Mouse (Mus musculus): ENCODE data around the gene Chd3. TPM values are rescaled to one million over a fixed set of nuclear protein-coding genes. Genes with fewer than 3 reads are reported as not detected.
A peak's percentile ranks its signal among the peaks of the same experiment; 100 is the strongest.

Chd3 gene
- polyA plus RNA-seq, 1 experiment = 25.7 TPM

GRCm38 (mm10) chr11:69411073-69411535, 41.9 kb upstream of the Chd3 start:
- no peaks in the 10 kb centered on the region for H3K9me3 ChIP-seq (replicated peaks; ENCODE audit: control insufficient read depth, insufficient read depth, low read length, poor library complexity, severe bottlenecking)
- peak overlapping the region; percentile 83 for H3K4me3 ChIP-seq (ENCODE audit: low read depth, low read length)
- peak overlapping the region; percentile 78 for H3K9ac ChIP-seq (ENCODE audit: low read depth, poor library complexity, severe bottlenecking)
- H3K27me3 ChIP-seq (ENCODE audit: control insufficient read depth, insufficient read depth, low read length, poor library complexity, severe bottlenecking) = no peaks in the 10 kb centered on the region
- peak; percentile 31 for TF ChIP-seq POLR2A (IDR thresholded peaks at IDR 0.05; ENCODE audit: insufficient read depth, low read length)
- no peak for TF ChIP-seq CTCF (IDR thresholded peaks at IDR 0.05; ENCODE audit: low read depth, low read length)
- TF ChIP-seq EP300 (IDR thresholded peaks at IDR 0.05; ENCODE audit: insufficient read depth, low read depth, low read length) = 0 out of 2 replicates have a peak, but pooled peaks have one; percentile 27
- H3K36me3 ChIP-seq (ENCODE audit: control insufficient read depth, insufficient read depth, low read length, poor library complexity, severe bottlenecking) = no peaks in the 10 kb centered on the region
- peaks cover 10% of the 10 kb centered on the region for H3K4me1 ChIP-seq (ENCODE audit: control insufficient read depth, insufficient read depth, low read length)
- H3K27ac ChIP-seq (ENCODE audit: insufficient read depth, low read length) = peak overlapping the region; percentile 3

- Histone ChIP-seq H3K36me3 (ENCODE audit: control insufficient read depth, insufficient read depth, low read length, poor library complexity, severe bottlenecking) (no peaks in the 10 kb centered on the region), H3K4me1 (ENCODE audit: control insufficient read depth, insufficient read depth, low read length) (peaks cover 10% of the 10 kb centered on the region), H3K9ac (ENCODE audit: low read depth, poor library complexity, severe bottlenecking) (peak overlapping the region; percentile 78), H3K4me3 (ENCODE audit: low read depth, low read length) (peak overlapping the region; percentile 83), H3K27ac (ENCODE audit: insufficient read depth, low read length) (no peak overlapping the region), H3K9me3 (replicated peaks; ENCODE audit: control insufficient read depth, insufficient read depth, low read length, poor library complexity, severe bottlenecking) (no peaks in the 10 kb centered on the region), H3K27me3 (ENCODE audit: control insufficient read depth, insufficient read depth, low read length, poor library complexity, severe bottlenecking) (no peaks in the 10 kb centered on the region)
- no peak for TF ChIP-seq CTCF (IDR thresholded peaks at IDR 0.05; ENCODE audit: low read depth, low read length)
- no peak for TF ChIP-seq POLR2A (IDR thresholded peaks at IDR 0.05; ENCODE audit: insufficient read depth, low read length)
- no peak for TF ChIP-seq EP300 (IDR thresholded peaks at IDR 0.05; ENCODE audit: insufficient read depth, low read depth, low read length)
Observed at GRCm38 (mm10) chr11:69410310-69411072, 41.3 kb upstream of the Chd3 start.

DNA sequence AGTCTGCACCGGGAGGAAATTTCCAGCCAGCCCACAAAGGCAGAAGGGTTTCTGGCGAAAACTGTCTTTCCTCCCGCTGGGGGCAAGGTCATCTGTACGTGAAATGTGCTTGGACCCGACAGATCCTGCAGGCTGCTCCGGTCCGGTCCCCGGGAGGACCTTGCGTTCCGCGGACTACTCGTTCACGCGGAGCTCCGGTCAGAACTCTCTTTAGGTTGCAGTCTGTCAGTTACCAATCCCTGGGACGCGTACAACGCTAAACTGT, 40.8 kb upstream of the Chd3 start:
- TF ChIP-seq POLR2A (IDR thresholded peaks at IDR 0.05; ENCODE audit: insufficient read depth, low read length) (no peak), EP300 (IDR thresholded peaks at IDR 0.05; ENCODE audit: insufficient read depth, low read depth, low read length) (no peak), CTCF (IDR thresholded peaks at IDR 0.05; ENCODE audit: low read depth, low read length) (no peak)
- Histone ChIP-seq H3K9ac (ENCODE audit: low read depth, poor library complexity, severe bottlenecking) (peak overlapping the region; percentile 78), H3K27me3 (ENCODE audit: control insufficient read depth, insufficient read depth, low read length, poor library complexity, severe bottlenecking) (no peaks in the 10 kb centered on the region), H3K4me3 (ENCODE audit: low read depth, low read length) (peak overlapping the region; percentile 83), H3K4me1 (ENCODE audit: control insufficient read depth, insufficient read depth, low read length) (peaks cover 10% of the 10 kb centered on the region), H3K36me3 (ENCODE audit: control insufficient read depth, insufficient read depth, low read length, poor library complexity, severe bottlenecking) (no peaks in the 10 kb centered on the region), H3K27ac (ENCODE audit: insufficient read depth, low read length) (no peak overlapping the region), H3K9me3 (replicated peaks; ENCODE audit: control insufficient read depth, insufficient read depth, low read length, poor library complexity, severe bottlenecking) (no peaks in the 10 kb centered on the region)

- Histone ChIP-seq H3K27ac (ENCODE audit: insufficient read depth, low read length) (peak overlapping the region; percentile 82), H3K27me3 (ENCODE audit: control insufficient read depth, insufficient read depth, low read length, poor library complexity, severe bottlenecking) (no peaks in the 10 kb centered on the region), H3K36me3 (ENCODE audit: control insufficient read depth, insufficient read depth, low read length, poor library complexity, severe bottlenecking) (no peaks in the 10 kb centered on the region), H3K9me3 (replicated peaks; ENCODE audit: control insufficient read depth, insufficient read depth, low read length, poor library complexity, severe bottlenecking) (no peaks in the 10 kb centered on the region), H3K4me1 (ENCODE audit: control insufficient read depth, insufficient read depth, low read length) (peaks cover 9% of the 10 kb centered on the region), H3K4me3 (ENCODE audit: low read depth, low read length) (peak overlapping the region; percentile 83), H3K9ac (ENCODE audit: low read depth, poor library complexity, severe bottlenecking) (peak overlapping the region; percentile 78)
- TF ChIP-seq POLR2A (IDR thresholded peaks at IDR 0.05; ENCODE audit: insufficient read depth, low read length) (no peak), CTCF (IDR thresholded peaks at IDR 0.05; ENCODE audit: low read depth, low read length) (no peak), EP300 (IDR thresholded peaks at IDR 0.05; ENCODE audit: insufficient read depth, low read depth, low read length) (no peak)
Observed at GRCm38 (mm10) chr11:69409378-69410044, 40.3 kb upstream of the Chd3 start.

DNA sequence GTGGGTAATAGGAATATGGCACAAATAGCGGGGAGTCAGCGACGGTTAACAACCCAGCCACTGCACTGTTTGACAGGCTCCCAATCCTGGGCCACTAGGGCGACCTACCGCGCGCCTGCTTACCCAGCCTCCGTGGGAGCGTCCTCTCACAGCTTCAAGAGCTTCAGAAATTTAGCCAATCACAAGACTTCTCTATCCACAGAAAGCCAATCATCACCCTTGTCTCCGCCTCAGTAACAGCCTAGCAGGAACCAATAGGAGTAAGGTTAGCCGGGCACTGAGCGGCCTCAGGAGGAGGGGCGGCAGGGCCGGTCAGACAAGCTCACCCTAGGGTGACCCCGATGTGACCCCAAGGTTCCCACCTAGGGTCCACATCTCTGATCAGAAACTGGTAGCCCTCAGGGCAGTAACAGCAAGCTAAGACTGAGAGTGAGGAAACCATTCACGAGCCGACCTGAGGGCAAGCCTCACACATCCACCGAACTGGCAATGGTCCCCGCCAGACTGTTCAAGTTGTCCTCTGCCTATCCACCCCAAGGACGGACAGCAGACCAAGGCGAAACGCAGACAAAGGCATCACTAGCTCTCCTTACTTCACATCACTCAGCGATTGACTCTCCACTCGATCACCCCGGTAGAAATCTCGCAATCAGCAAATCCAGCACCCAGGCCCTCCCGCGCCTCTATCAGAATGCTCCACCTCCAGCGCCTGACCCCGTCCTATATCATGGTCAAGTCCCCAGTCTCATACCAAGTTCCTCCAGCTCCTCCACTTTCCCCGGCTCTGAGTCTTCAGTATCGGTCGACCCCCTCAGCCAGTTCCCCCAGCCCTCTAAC, 39.6 kb upstream of the Chd3 start:
- H3K9ac ChIP-seq (ENCODE audit: low read depth, poor library complexity, severe bottlenecking) = peak overlapping the region; percentile 78
- no peaks in the 10 kb centered on the region for H3K36me3 ChIP-seq (ENCODE audit: control insufficient read depth, insufficient read depth, low read length, poor library complexity, severe bottlenecking)
- peak overlapping the region; percentile 83 for H3K4me3 ChIP-seq (ENCODE audit: low read depth, low read length)
- H3K27me3 ChIP-seq (ENCODE audit: control insufficient read depth, insufficient read depth, low read length, poor library complexity, severe bottlenecking) = no peaks in the 10 kb centered on the region
- H3K4me1 ChIP-seq (ENCODE audit: control insufficient read depth, insufficient read depth, low read length) = peaks cover 4% of the 10 kb centered on the region
- peak overlapping the region; percentile 38 for H3K27ac ChIP-seq (ENCODE audit: insufficient read depth, low read length)
- TF ChIP-seq EP300 (IDR thresholded peaks at IDR 0.05; ENCODE audit: insufficient read depth, low read depth, low read length) (peak; percentile 65; the same call in 1 of the 2 replicates), CTCF (IDR thresholded peaks at IDR 0.05; ENCODE audit: low read depth, low read length) (no peak), POLR2A (IDR thresholded peaks at IDR 0.05; ENCODE audit: insufficient read depth, low read length) (no peak)
- no peaks in the 10 kb centered on the region for H3K9me3 ChIP-seq (replicated peaks; ENCODE audit: control insufficient read depth, insufficient read depth, low read length, poor library complexity, severe bottlenecking)

All from ES-Bruce4 (cell line).